Mouse (Mus musculus): ENCODE measurements at regions not wholly inside any gene's neighbourhood (a gene's known extent, or its start where the extent isn't known, plus 50 kb on each side); places are given as distances from the start of the nearest gene placed in this dataset.

GRCm38 (mm10) chr9:84896073-84896472 lies 416.5 kb upstream of the Gm11114 start:
- ATAC-seq (replicated peaks in 1 of 2; ENCODE audit: insufficient read depth in 1 of 2, low FRiP score in 2 of 2, low TSS enrichment in 1 of 2, low read depth in 1 of 2, poor library complexity in 2 of 2, severe bottlenecking in 2 of 2), result no peak

GRCm38 (mm10) chr9:84900643-84901042 lies 411.9 kb upstream of the Gm11114 start:
- no peak for ATAC-seq (replicated peaks in 1 of 2; ENCODE audit: insufficient read depth in 1 of 2, low FRiP score in 2 of 2, low TSS enrichment in 1 of 2, low read depth in 1 of 2, poor library complexity in 2 of 2, severe bottlenecking in 2 of 2)

GRCm38 (mm10) chr9:84906244-84906643 lies 406.3 kb upstream of the Gm11114 start:
- no peak for ATAC-seq (replicated peaks in 1 of 2; ENCODE audit: insufficient read depth in 1 of 2, low FRiP score in 2 of 2, low TSS enrichment in 1 of 2, low read depth in 1 of 2, poor library complexity in 2 of 2, severe bottlenecking in 2 of 2)

- ATAC-seq (replicated peaks in 1 of 2; ENCODE audit: insufficient read depth in 1 of 2, low FRiP score in 2 of 2, low TSS enrichment in 1 of 2, low read depth in 1 of 2, poor library complexity in 2 of 2, severe bottlenecking in 2 of 2), result no peak
Observed at GRCm38 (mm10) chr9:84913321-84913720, 399.3 kb upstream of the Gm11114 start.

- ATAC-seq (replicated peaks in 1 of 2; ENCODE audit: insufficient read depth in 1 of 2, low FRiP score in 2 of 2, low TSS enrichment in 1 of 2, low read depth in 1 of 2, poor library complexity in 2 of 2, severe bottlenecking in 2 of 2), result no peak
Observed at GRCm38 (mm10) chr9:84922306-84922705, 390.3 kb upstream of the Gm11114 start.

- ATAC-seq (replicated peaks in 1 of 2; ENCODE audit: insufficient read depth in 1 of 2, low FRiP score in 2 of 2, low TSS enrichment in 1 of 2, low read depth in 1 of 2, poor library complexity in 2 of 2, severe bottlenecking in 2 of 2), result no peak
Observed at GRCm38 (mm10) chr9:84923966-84924365, 388.6 kb upstream of the Gm11114 start.

GRCm38 (mm10) chr9:84936291-84937055 lies 376.1 kb upstream of the Gm11114 start:
- no peak for ATAC-seq (replicated peaks in 1 of 2; ENCODE audit: insufficient read depth in 1 of 2, low FRiP score in 2 of 2, low TSS enrichment in 1 of 2, low read depth in 1 of 2, poor library complexity in 2 of 2, severe bottlenecking in 2 of 2)

- ATAC-seq (replicated peaks in 1 of 2; ENCODE audit: insufficient read depth in 1 of 2, low FRiP score in 2 of 2, low TSS enrichment in 1 of 2, low read depth in 1 of 2, poor library complexity in 2 of 2, severe bottlenecking in 2 of 2), result no peak
Observed at GRCm38 (mm10) chr9:84966558-84967154, 345.9 kb upstream of the Gm11114 start.

DNA sequence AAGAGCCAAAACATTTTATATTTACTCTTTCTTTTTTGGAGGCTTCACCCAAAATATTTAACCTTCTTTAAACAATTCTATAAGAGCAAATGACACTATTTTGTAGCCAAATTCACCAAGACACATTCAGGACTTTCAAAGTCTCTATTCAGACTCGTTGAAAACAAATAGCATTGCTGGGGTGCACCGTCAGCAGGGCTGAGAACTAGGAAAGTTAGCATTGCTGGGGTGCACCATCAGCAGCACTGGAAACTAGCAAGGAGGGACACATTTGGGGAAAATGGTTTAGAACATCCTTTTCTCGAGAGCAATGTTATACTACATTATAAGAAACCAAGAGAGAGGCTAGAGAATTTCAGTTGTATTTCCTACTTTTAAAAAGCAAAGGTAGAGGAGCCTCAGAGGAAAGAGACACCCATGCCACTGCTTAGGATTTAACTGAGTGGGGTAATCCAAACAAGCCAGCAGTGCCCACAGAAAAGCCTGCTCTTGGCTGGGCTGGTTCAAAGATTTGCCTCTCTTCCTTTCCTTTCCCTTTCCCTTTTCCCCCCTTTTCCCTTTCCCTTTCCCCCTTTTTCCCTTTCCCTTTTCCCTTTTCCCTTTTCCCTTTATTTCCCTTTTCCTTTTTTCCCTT lies 342.5 kb upstream of the Gm11114 start:
- ATAC-seq (replicated peaks in 1 of 2; ENCODE audit: insufficient read depth in 1 of 2, low FRiP score in 2 of 2, low TSS enrichment in 1 of 2, low read depth in 1 of 2, poor library complexity in 2 of 2, severe bottlenecking in 2 of 2), result no peak

DNA sequence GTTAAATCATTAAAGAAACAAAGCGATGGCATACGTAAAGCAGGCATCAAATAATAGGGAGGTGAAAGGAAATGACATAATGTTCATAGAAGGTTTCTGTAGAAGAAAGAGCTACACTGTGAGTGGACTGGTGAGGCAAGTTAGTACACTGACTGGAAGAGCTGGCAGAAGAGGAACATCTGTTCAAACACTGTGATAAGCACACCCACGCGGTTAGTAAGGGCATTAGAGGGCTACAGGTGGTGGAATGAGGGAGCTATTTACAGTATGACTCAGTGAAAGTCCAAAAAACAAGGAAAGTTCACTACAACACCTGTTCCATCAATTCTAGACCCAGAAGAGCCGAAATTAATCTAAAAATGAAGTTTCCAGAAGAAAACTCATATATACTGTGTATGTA lies 335.1 kb upstream of the Gm11114 start:
- ATAC-seq (replicated peaks in 1 of 2; ENCODE audit: insufficient read depth in 1 of 2, low FRiP score in 2 of 2, low TSS enrichment in 1 of 2, low read depth in 1 of 2, poor library complexity in 2 of 2, severe bottlenecking in 2 of 2), result no peak

DNA sequence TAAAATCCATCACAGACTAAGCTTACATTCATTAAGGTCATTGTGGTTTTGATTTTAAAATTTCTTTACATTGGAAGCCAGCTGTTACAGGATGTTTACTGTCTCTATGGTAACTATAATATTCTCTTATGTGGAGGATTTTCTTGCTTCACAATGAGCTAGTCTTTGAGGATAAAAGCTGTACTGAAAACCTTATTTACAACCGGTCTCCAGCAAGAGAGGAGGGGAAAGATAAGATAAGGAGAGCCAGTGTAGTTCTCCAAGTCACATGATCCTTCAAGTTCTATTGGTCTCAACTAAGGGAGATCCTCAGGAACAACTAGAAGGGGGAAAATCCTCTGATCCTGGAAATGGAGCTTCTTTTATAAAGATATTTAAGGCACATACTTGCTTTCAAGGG lies 309.2 kb upstream of the Gm11114 start:
- ATAC-seq (replicated peaks in 1 of 2; ENCODE audit: insufficient read depth in 1 of 2, low FRiP score in 2 of 2, low TSS enrichment in 1 of 2, low read depth in 1 of 2, poor library complexity in 2 of 2, severe bottlenecking in 2 of 2), result no peak

DNA sequence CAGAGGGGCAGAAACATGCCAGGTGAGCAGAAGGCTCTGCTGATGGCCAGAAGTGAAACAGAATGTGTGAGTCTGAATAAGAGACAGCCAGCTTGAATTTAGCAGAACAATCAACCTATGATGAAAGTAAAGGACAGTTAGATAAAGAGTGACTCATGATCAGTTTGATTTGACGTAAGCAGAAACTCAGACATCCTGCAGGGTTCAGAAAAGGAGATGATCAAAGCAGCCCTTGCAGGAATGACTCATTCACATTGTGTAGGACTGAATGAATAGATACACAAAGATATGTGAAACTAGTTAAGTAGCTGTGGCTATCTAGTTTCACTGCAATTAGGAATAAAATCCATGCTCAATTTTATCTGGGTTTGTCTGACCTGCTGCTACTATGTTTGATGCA lies 301.2 kb upstream of the Gm11114 start:
- no peak for ATAC-seq (replicated peaks in 1 of 2; ENCODE audit: insufficient read depth in 1 of 2, low FRiP score in 2 of 2, low TSS enrichment in 1 of 2, low read depth in 1 of 2, poor library complexity in 2 of 2, severe bottlenecking in 2 of 2)

- no peak for ATAC-seq (replicated peaks in 1 of 2; ENCODE audit: insufficient read depth in 1 of 2, low FRiP score in 2 of 2, low TSS enrichment in 1 of 2, low read depth in 1 of 2, poor library complexity in 2 of 2, severe bottlenecking in 2 of 2)
Observed at GRCm38 (mm10) chr9:85048112-85048978, 264.2 kb upstream of the Gm11114 start.

GRCm38 (mm10) chr9:85052526-85052925 lies 260.0 kb upstream of the Gm11114 start:
- ATAC-seq (replicated peaks in 1 of 2; ENCODE audit: insufficient read depth in 1 of 2, low FRiP score in 2 of 2, low TSS enrichment in 1 of 2, low read depth in 1 of 2, poor library complexity in 2 of 2, severe bottlenecking in 2 of 2), result no peak

- no peak for ATAC-seq (replicated peaks in 1 of 2; ENCODE audit: insufficient read depth in 1 of 2, low FRiP score in 2 of 2, low TSS enrichment in 1 of 2, low read depth in 1 of 2, poor library complexity in 2 of 2, severe bottlenecking in 2 of 2)
Observed at GRCm38 (mm10) chr9:85079975-85080374, 232.6 kb upstream of the Gm11114 start.

GRCm38 (mm10) chr9:85088556-85089338 lies 223.8 kb upstream of the Gm11114 start:
- peak in 1 of 2 experiments; percentile 17; a peak in 1 of 4 replicates for ATAC-seq (replicated peaks in 1 of 2; ENCODE audit: insufficient read depth in 1 of 2, low FRiP score in 2 of 2, low TSS enrichment in 1 of 2, low read depth in 1 of 2, poor library complexity in 2 of 2, severe bottlenecking in 2 of 2)

DNA sequence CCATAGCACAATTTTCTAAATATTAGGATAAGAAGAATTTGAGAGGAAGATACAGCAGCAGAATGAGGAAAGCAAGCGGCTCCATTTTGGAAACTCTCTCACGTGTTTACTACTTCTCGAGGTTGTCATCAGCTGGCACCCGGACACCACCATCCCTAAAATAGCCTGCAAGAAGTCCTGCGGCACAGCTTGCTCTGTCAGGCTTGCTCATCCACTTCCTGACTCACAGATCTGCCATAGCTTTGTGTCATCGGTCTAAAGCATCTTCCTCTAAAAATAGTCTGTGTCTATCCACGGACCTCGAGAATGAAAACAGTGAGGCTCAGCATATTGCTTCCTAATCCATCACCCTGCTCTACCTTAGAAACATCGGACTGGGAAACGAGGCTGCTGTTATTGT lies 222.3 kb upstream of the Gm11114 start:
- ATAC-seq (replicated peaks in 1 of 2; ENCODE audit: insufficient read depth in 1 of 2, low FRiP score in 2 of 2, low TSS enrichment in 1 of 2, low read depth in 1 of 2, poor library complexity in 2 of 2, severe bottlenecking in 2 of 2), result no peak

Data from hematopoietic stem cell, adult 5-6 weeks (primary cell).